Mouse (Mus musculus) heart, adult 2 months (tissue): ENCODE data around the gene Aoah. TPM values are rescaled to one million over a fixed set of nuclear protein-coding genes. Genes with fewer than 3 reads are reported as not detected.

Experiments used
- DNase-seq, 2 experiments: peaks; one replicate each; pipeline ENCODE4 v3.0.0; 2021
- H3K27ac ChIP-seq: fragments of 200-600 bp; 2 replicates; pipeline ENCODE4 v1.8.1; 2022
- H3K27me3 ChIP-seq: fragments of 200-500 bp; 2 replicates; pipeline ENCODE4 v1.6.1; 2012; ENCODE audit warnings: mild to moderate bottlenecking, low read length, inconsistent platforms, mixed read lengths; ENCODE audit not compliant: control insufficient read depth, insufficient read depth
- H3K36me3 ChIP-seq: fragments of 200-500 bp; 2 replicates; pipeline ENCODE4 v1.6.1; 2012; ENCODE audit warnings: low read length, inconsistent platforms; ENCODE audit not compliant: control insufficient read depth, insufficient read depth
- H3K4me1 ChIP-seq: fragments of 200-500 bp; 2 replicates; pipeline ENCODE4 v1.6.1; 2011; ENCODE audit warnings: low read length; ENCODE audit not compliant: control insufficient read depth, insufficient read depth
- H3K4me3 ChIP-seq: fragments of 200-600 bp; 2 replicates; pipeline ENCODE4 v1.8.1; 2022
- H3K79me2 ChIP-seq: fragments of 200-500 bp; replicated peaks from 2 replicates; pipeline ENCODE4 v1.6.1; 2012; ENCODE audit warnings: mild to moderate bottlenecking, inconsistent platforms, low read length, moderate library complexity, mixed read lengths; ENCODE audit not compliant: control insufficient read depth, insufficient read depth
- H3K9ac ChIP-seq: fragments of 200-500 bp; 2 replicates; pipeline ENCODE4 v1.6.1; 2012; ENCODE audit warnings: low read depth, mild to moderate bottlenecking, control low read depth, inconsistent platforms, low read length, mixed read lengths
- CTCF ChIP-seq: fragments of 200-600 bp; IDR thresholded peaks from 2 replicates; pipeline ENCODE4 v1.8.1; 2022; ENCODE audit warnings: antibody characterized with exemption, mild to moderate bottlenecking, moderate library complexity
- EP300 ChIP-seq: fragments of 200-500 bp; IDR thresholded peaks from 2 replicates; pipeline ENCODE4 v1.6.1; 2011; ENCODE audit warnings: low read depth, low read length, control low read depth; ENCODE audit not compliant: insufficient read depth
- POLR2A ChIP-seq: fragments of 200-500 bp; IDR thresholded peaks from 2 replicates; pipeline ENCODE4 v1.6.1; 2011; ENCODE audit warnings: mild to moderate bottlenecking, low read depth, low read length, control low read depth; ENCODE audit not compliant: insufficient read depth
- whole genome bisulfite sequencing: fragments of 180-500 bp; shearing (Covaris S2); methylation state at CpG from one replicate; pipeline ENCODE4 v1.1.7; 2018; 5-methylcytosine and 5-hydroxymethylcytosine counted together
- intact Hi-C: fragments of 180-260 bp; cut with DNase I; formaldehyde crosslinking; loops from one replicate; pipeline ENCODE4 v1.15.1; 2025
- polyA plus RNA-seq: library from polyadenylated mRNA; depleted of rRNA; stranded (reverse); fragments of >200 nt; gene quantifications from 2 replicates; pipeline ENCODE4 v1.2.3, GENCODE M21; 2012
- total RNA-seq, 2 experiments: library from RNA; stranded (reverse); gene quantifications; 2 replicates each; pipeline ENCODE4 v1.2.3; 2021

Aoah gene
- total and polyA plus RNA-seq, 3 experiments, result 0.89 to 1.0 (median 0.93) TPM

- H3K9ac ChIP-seq, result no peak overlapping the region
- WGBS, result 84% methylated on average over 5 of the region's 5 CpGs
- no peak overlapping the region for H3K4me3 ChIP-seq
- H3K27ac ChIP-seq, result no peak overlapping the region
- intact Hi-C loops, result no loop called here
- no peak for DNase-seq
- TF ChIP-seq EP300 (no peak), POLR2A (no peak), CTCF (no peak)
- no peaks in the 10 kb centered on the region for H3K27me3 ChIP-seq
- H3K36me3 ChIP-seq, result no peaks in the 10 kb centered on the region
- no peaks in the 10 kb centered on the region for H3K79me2 ChIP-seq
- no peaks in the 10 kb centered on the region for H3K4me1 ChIP-seq
Measured at GRCm38 (mm10) chr13:21005642-21006320, 211.9 kb downstream of the Aoah start.

- intact Hi-C loops, result no loop called here
- Histone ChIP-seq H3K79me2 (no peaks in the 10 kb centered on the region), H3K4me3 (no peak overlapping the region), H3K27ac (no peak overlapping the region), H3K4me1 (no peaks in the 10 kb centered on the region), H3K9ac (no peak overlapping the region), H3K27me3 (no peaks in the 10 kb centered on the region), H3K36me3 (no peaks in the 10 kb centered on the region)
- DNase-seq, result no peak
- no peak for TF ChIP-seq EP300
- no peak for TF ChIP-seq POLR2A
- TF ChIP-seq CTCF, result no peak
- WGBS, result 81% methylated on average over 4 of the region's 4 CpGs
Measured at GRCm38 (mm10) chr13:21006321-21006653, 212.4 kb downstream of the Aoah start.

GRCm38 (mm10) chr13:21013659-21014058 lies 219.7 kb downstream of the Aoah start:
- no peak overlapping the region for H3K4me3 ChIP-seq
- H3K27ac ChIP-seq, result no peak overlapping the region
- H3K9ac ChIP-seq, result no peak overlapping the region
- no peaks in the 10 kb centered on the region for H3K79me2 ChIP-seq
- intact Hi-C loops, result no loop called here
- WGBS, result 52% methylated on average over 3 of the region's 3 CpGs
- H3K27me3 ChIP-seq, result no peaks in the 10 kb centered on the region
- TF ChIP-seq CTCF, result no peak
- no peak for TF ChIP-seq EP300
- no peak for TF ChIP-seq POLR2A
- no peaks in the 10 kb centered on the region for H3K4me1 ChIP-seq
- no peaks in the 10 kb centered on the region for H3K36me3 ChIP-seq
- DNase-seq, result no peak

GRCm38 (mm10) chr13:21024831-21025230 lies 230.9 kb downstream of the Aoah start:
- H3K79me2 ChIP-seq, result no peaks in the 10 kb centered on the region
- H3K27ac ChIP-seq, result no peak overlapping the region
- no peak for TF ChIP-seq POLR2A
- no peak for TF ChIP-seq EP300
- TF ChIP-seq CTCF, result no peak
- DNase-seq, result no peak
- 77% methylated on average over 5 of the region's 5 CpGs for WGBS
- H3K36me3 ChIP-seq, result no peaks in the 10 kb centered on the region
- no peak overlapping the region for H3K4me3 ChIP-seq
- no peaks in the 10 kb centered on the region for H3K4me1 ChIP-seq
- intact Hi-C loops, result no loop called here
- no peak overlapping the region for H3K9ac ChIP-seq
- H3K27me3 ChIP-seq, result no peaks in the 10 kb centered on the region

GRCm38 (mm10) chr13:21033176-21033575 lies 239.3 kb downstream of the Aoah start:
- no peak overlapping the region for H3K9ac ChIP-seq
- intact Hi-C loops, result no loop called here
- H3K27ac ChIP-seq, result no peak overlapping the region
- WGBS, result 68% methylated on average over 3 of the region's 3 CpGs
- H3K4me3 ChIP-seq, result no peak overlapping the region
- TF ChIP-seq CTCF (no peak), EP300 (no peak), POLR2A (no peak)
- H3K36me3 ChIP-seq, result no peaks in the 10 kb centered on the region
- no peaks in the 10 kb centered on the region for H3K4me1 ChIP-seq
- H3K27me3 ChIP-seq, result no peaks in the 10 kb centered on the region
- H3K79me2 ChIP-seq, result no peaks in the 10 kb centered on the region
- DNase-seq, result no peak

- Histone ChIP-seq H3K36me3 (no peaks in the 10 kb centered on the region), H3K4me1 (no peaks in the 10 kb centered on the region), H3K4me3 (no peak overlapping the region), H3K79me2 (no peaks in the 10 kb centered on the region), H3K9ac (no peak overlapping the region), H3K27ac (no peak overlapping the region), H3K27me3 (no peaks in the 10 kb centered on the region)
- DNase-seq, result no peak
- TF ChIP-seq EP300 (no peak), POLR2A (no peak), CTCF (peak; percentile 63)
- intact Hi-C loops, result loop anchor here (2.0 to 5.0 kb wide), 3 partner anchors 94 to 736 kb away; no protein-coding TSS in a partner anchor
- 69% methylated on average over 3 of the region's 3 CpGs for WGBS
Measured at GRCm38 (mm10) chr13:21035011-21035410, 241.1 kb downstream of the Aoah start.
